Mouse (Mus musculus) cerebellum, adult 11 months (tissue): ENCODE results near the gene Olfr789.

Source experiments
- DNase-seq: peaks from one replicate; pipeline ENCODE4 v3.0.0; 2022

Olfr789 gene

GRCm38 (mm10) chr10:129484452-129484851, at the start of gene Olfr789:
Gene Olfr789 (plus strand): TSS chr10:129484752.
- DNase-seq, result no peak

GRCm38 (mm10) chr10:129461562-129461961, 23.0 kb upstream of the Olfr789 start, which contains the start of gene Olfr787:
Gene Olfr787 (plus strand): TSS chr10:129461862.
- no peak for DNase-seq

GRCm38 (mm10) chr10:129470698-129471097, 13.9 kb upstream of the Olfr789 start, which contains the start of gene Olfr788:
Gene Olfr788 (plus strand): TSS chr10:129470998.
- DNase-seq, result no peak

- DNase-seq, result no peak
Measured at GRCm38 (mm10) chr10:129473256-129473655, 11.3 kb upstream of the Olfr789 start.

GRCm38 (mm10) chr10:129473723-129474122, 10.8 kb upstream of the Olfr789 start:
- DNase-seq, result no peak

GRCm38 (mm10) chr10:129490101-129490500, 5.5 kb downstream of the Olfr789 start:
- no peak for DNase-seq

- DNase-seq, result no peak
Measured at GRCm38 (mm10) chr10:129498192-129498591, 13.6 kb downstream of the Olfr789 start, which contains the start of gene Olfr790. Gene Olfr790 (plus strand): TSS chr10:129498492.

- DNase-seq, result no peak
Measured at GRCm38 (mm10) chr10:129521492-129521891, 36.9 kb downstream of the Olfr789 start, which contains the start of gene Olfr791. Gene Olfr791 (plus strand): TSS chr10:129521792.

GRCm38 (mm10) chr10:129538862-129539261, 54.3 kb downstream of the Olfr789 start, which contains the start of gene Olfr792:
Gene Olfr792 (plus strand): TSS chr10:129539162.
- DNase-seq, result no peak
